Comparison of ENCODE assay signal across 16 mouse cellular contexts in genomic region chr13:113950131-113950530, GRCm38 (mm10).
A peak's percentile ranks its signal among the peaks of the same experiment; 100 is the strongest.
DNase-seq lines count a peak whose midpoint lies in the region; ATAC-seq lines count a peak whose summit lies in the region.
"Had no signal": no experiment of that assay in that cellular context is flagged by ENCODE, and none has a peak within 500 bp of the region (broad histone marks: within the 10 kb centered on the region; RNA-seq: fewer than 3 reads in every experiment).

No protein-coding gene starts in this region.

- no peak overlapping the region for H3K27ac ChIP-seq in kidney, embryonic 15.5 days
- H3K27ac ChIP-seq in brown adipose tissue, adult 24 weeks (replicated peaks; ENCODE audit: low read depth, low read length) = 0 out of 2 replicates have a peak overlapping the region, but pooled peaks have one; percentile 21
- H3K27ac ChIP-seq: embryonic facial prominence, embryonic 12.5 days; heart, embryonic 15.5 days; hindbrain, embryonic 15.5 days; liver, embryonic 14.5 days had no signal

- no peak overlapping the region for H3K4me2 ChIP-seq in kidney, embryonic 15.5 days
- H3K4me2 ChIP-seq: embryonic facial prominence, embryonic 12.5 days; heart, embryonic 15.5 days; hindbrain, embryonic 15.5 days had no signal

- no peaks in the 10 kb centered on the region for H3K27me3 ChIP-seq in kidney, embryonic 15.5 days
- H3K27me3 ChIP-seq: embryonic facial prominence, embryonic 12.5 days; heart, embryonic 15.5 days; hindbrain, embryonic 15.5 days had no signal

- no peak for ATAC-seq in kidney, embryonic 15.5 days (replicated peaks; ENCODE audit: low FRiP score)

- intact Hi-C loops in heart, postnatal 36 days (cut with DNase I) = no loop called here

- H3K9ac ChIP-seq in kidney, embryonic 15.5 days = no peak overlapping the region
- H3K9ac ChIP-seq: embryonic facial prominence, embryonic 12.5 days; heart, embryonic 15.5 days; hindbrain, embryonic 15.5 days; liver, embryonic 14.5 days had no signal

- H3K4me3 ChIP-seq in kidney, embryonic 15.5 days (replicated peaks) = no peak overlapping the region
- H3K4me3 ChIP-seq in brown adipose tissue, adult 24 weeks (ENCODE audit: insufficient read depth, low read depth, low read length) = no peak overlapping the region
- H3K4me3 ChIP-seq: embryonic facial prominence, embryonic 12.5 days; heart, embryonic 15.5 days; hindbrain, embryonic 15.5 days had no signal

- H3K4me1 ChIP-seq in kidney, embryonic 15.5 days = peaks cover 14% of the 10 kb centered on the region; the same call in 1 of the 2 replicates
- H3K4me1 ChIP-seq in brown adipose tissue, adult 24 weeks (ENCODE audit: control insufficient read depth, insufficient read depth, insufficient read length, low read length) = peaks cover 6% of the 10 kb centered on the region
- H3K4me1 ChIP-seq: embryonic facial prominence, embryonic 12.5 days; hindbrain, embryonic 15.5 days had no signal

- H3K9me3 ChIP-seq in kidney, embryonic 15.5 days (replicated peaks) = no peaks in the 10 kb centered on the region
- H3K9me3 ChIP-seq: embryonic facial prominence, embryonic 12.5 days; heart, embryonic 15.5 days; hindbrain, embryonic 15.5 days had no signal

- peak; percentile 40 for DNase-seq in adrenal gland, postnatal 14 days
- no peak for DNase-seq in adrenal gland, adult 8-10 months
- peak; percentile 28 to 29 for DNase-seq in heart, adult 9 months (ENCODE audit: low spot score in 2 of 2)
- DNase-seq in heart, postnatal 36 days = no peak
- DNase-seq in kidney, postnatal 25 days = peak; percentile 18 to 38
- no peak for DNase-seq in testis, postnatal 10 days (ENCODE audit: low spot score)
- DNase-seq: cerebellum, adult 18-20 months; midbrain, embryonic 14.5 days; spleen, adult 18-20 months; thymus, postnatal 25 days had no signal

- WGBS in kidney, embryonic 15.5 days = 61% methylated on average over 6 of the region's 6 CpGs

- no peaks in the 10 kb centered on the region for H3K36me3 ChIP-seq in kidney, embryonic 15.5 days
- H3K36me3 ChIP-seq: embryonic facial prominence, embryonic 12.5 days; heart, embryonic 15.5 days; hindbrain, embryonic 15.5 days had no signal

Comparison
In these comparisons a context has a peak if more than half of its experiments do, and no peak if none do; other contexts are left out.
1. DNase-seq: peak in adrenal gland, postnatal 14 days (single experiment), heart, adult 9 months (2 of 2) and kidney, postnatal 25 days (2 of 2); none in adrenal gland, adult 8-10 months (single experiment), heart, postnatal 36 days (0 of 2) and testis, postnatal 10 days (single experiment).